Mouse (Mus musculus): ENCODE data around the gene Olfr734.

The Olfr734 gene

DNA sequence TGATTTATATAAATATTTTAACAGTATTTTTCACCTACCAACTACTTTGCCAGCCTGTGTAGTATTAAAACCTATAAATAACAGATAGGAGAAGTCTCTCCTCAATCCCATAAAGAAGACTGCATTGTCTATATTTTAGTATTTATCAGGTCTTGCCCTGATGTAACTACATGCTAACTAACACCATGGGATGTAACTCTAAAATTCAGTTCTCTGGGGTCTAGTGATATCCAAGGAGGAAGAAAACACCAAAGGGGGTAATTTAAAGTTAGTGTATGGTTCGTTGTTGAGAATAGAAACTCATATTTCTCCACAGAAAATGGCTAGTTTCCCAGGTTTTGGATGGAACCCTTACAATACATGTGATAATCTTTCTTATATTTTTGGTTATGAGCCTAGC lies at the start of gene Olfr734:
Gene Olfr734, minus strand, starts transcription at position 101 of the 400 bp plus-strand sequence.
- DNase-seq (ENCODE audit: low spot score in 2 of 2) = no peak

- DNase-seq (ENCODE audit: low spot score in 2 of 2) = no peak
These were observed 37.0 kb upstream of the Olfr734 start for GRCm38 (mm10) chr14:50363561-50363960.

GRCm38 (mm10) chr14:50360480-50360879 lies 33.9 kb upstream of the Olfr734 start:
- no peak for DNase-seq (ENCODE audit: low spot score in 2 of 2)

- DNase-seq (ENCODE audit: low spot score in 2 of 2) = no peak
These were observed 31.0 kb upstream of the Olfr734 start, which contains the start of gene Tlr11 for GRCm38 (mm10) chr14:50357593-50357992. TSS of gene Tlr11 (plus strand) at chr14:50357914.

- DNase-seq (ENCODE audit: low spot score in 2 of 2) = no peak
These were observed 30.2 kb upstream of the Olfr734 start for GRCm38 (mm10) chr14:50356725-50357124.

DNA sequence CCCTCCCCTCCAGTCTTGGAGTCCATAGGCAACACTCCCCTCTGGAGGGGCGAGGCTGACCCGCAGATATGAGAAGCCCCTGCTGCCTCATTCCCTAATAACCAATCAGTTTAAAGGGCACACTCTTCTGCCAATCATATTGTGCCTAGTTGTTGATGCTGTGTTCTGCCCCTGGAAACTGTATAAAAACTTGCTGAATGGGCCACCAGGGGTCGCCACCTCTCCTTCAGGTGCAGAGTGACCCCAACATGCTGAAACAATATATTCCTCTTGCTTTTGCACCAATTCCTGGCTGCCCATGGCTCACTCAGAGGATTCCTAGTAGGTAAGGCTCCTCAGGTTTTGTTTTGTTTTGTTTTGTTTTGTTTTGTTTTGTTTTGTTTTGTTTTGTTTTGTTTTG lies 25.9 kb upstream of the Olfr734 start:
- no peak for DNase-seq (ENCODE audit: low spot score in 2 of 2)

GRCm38 (mm10) chr14:50348796-50349195 lies 22.2 kb upstream of the Olfr734 start, which contains the start of gene Olfr735:
TSS of gene Olfr735 (minus strand) at chr14:50348872.
- no peak for DNase-seq (ENCODE audit: low spot score in 2 of 2)

- DNase-seq (ENCODE audit: low spot score in 2 of 2) = no peak
These were observed 25.1 kb downstream of the Olfr734 start, which contains the start of gene Olfr733 for GRCm38 (mm10) chr14:50301422-50301821. TSS of gene Olfr733 (minus strand) at chr14:50301522.

DNA sequence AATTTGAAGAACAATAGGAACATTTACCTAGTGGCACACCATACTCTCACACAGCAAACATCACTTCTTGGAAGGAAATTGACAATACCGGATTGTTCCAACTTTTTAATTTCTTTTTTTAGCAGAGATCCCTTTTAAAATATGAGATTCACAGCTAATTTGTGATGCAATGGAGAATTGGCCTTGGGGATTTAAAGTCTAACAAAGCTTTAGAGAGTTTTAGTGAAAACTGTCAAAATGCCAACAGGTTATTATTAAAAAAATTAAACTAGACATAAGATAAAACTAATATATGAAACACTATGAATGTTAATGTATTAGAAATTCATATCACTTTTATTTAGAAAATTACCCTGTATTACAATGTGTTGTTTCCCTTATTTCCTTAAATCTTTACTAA lies 42.5 kb downstream of the Olfr734 start, which contains the start of gene Olfr732:
Gene Olfr732, minus strand, starts transcription at position 101 of the 400 bp plus-strand sequence.
- no peak for DNase-seq (ENCODE audit: low spot score in 2 of 2)

Measured in spleen, postnatal 36 days (tissue).